Mouse (Mus musculus): Measurements from ENCODE around the gene Pxt1. TPM values are rescaled to one million over a fixed set of nuclear protein-coding genes. Genes with fewer than 3 reads are reported as not detected.
"Not testable (repeated sequence)": the region's sequence is repeated elsewhere in the genome, so short reads cannot be mapped to it uniquely, and the experiment has no call there.

Pxt1 gene
- not detected for total RNA-seq (2018; cell fraction: chromatin; rRNA removed)
- under 1 TPM in 3 of 26 experiments, not detected in 23; 0.09 to 0.43 (median 0.21) TPM for total RNA-seq (2018; cell fraction: cytosol; rRNA removed)
- not detected for total RNA-seq (2018; cell fraction: nucleus; rRNA removed)
- polyA plus RNA-seq (2018) = 0.27 TPM in 1 of 3 replicates, not detected in the others

GRCm38 (mm10) chr17:28943740-28944139, at the start of gene Pxt1:
Gene Pxt1, minus strand, starts transcription at chr17:28943840.
- H3K79me2 ChIP-seq (ENCODE audit: inconsistent target) = no peaks in the 10 kb centered on the region
- no peaks in the 10 kb centered on the region for H3K36me3 ChIP-seq (ENCODE audit: inconsistent target)
- H3K27ac ChIP-seq = no peak within 1 kb of the TSS
- H3K4me3 ChIP-seq (ENCODE audit: inconsistent target) = no peak within 1 kb of the TSS
- WGBS (ENCODE audit: missing documents) = 91% methylated on average over 7 of the region's 7 CpGs

- not testable (repeated sequence) for H3K4me3 ChIP-seq (ENCODE audit: inconsistent target); H3K27ac ChIP-seq
- Histone ChIP-seq H3K36me3 (ENCODE audit: inconsistent target) (peaks cover 72% of the 10 kb centered on the region), H3K79me2 (ENCODE audit: inconsistent target) (peaks cover 53% of the 10 kb centered on the region)
- WGBS (ENCODE audit: missing documents) = no CpG with 5 or more reads among the region's 1 CpGs
Measured at GRCm38 (mm10) chr17:28993004-28993403, 49.4 kb upstream of the Pxt1 start.

- Histone ChIP-seq H3K27ac (no peak overlapping the region), H3K79me2 (ENCODE audit: inconsistent target) (peaks cover 44% of the 10 kb centered on the region), H3K36me3 (ENCODE audit: inconsistent target) (peaks cover 72% of the 10 kb centered on the region), H3K4me3 (ENCODE audit: inconsistent target) (no peak overlapping the region)
- 94% methylated on average over 6 of the region's 7 CpGs for WGBS (ENCODE audit: missing documents)
Measured at GRCm38 (mm10) chr17:28992105-28992504, 48.5 kb upstream of the Pxt1 start.

- Histone ChIP-seq H3K79me2 (ENCODE audit: inconsistent target) (peaks cover 36% of the 10 kb centered on the region), H3K4me3 (ENCODE audit: inconsistent target) (no peak overlapping the region), H3K27ac (no peak overlapping the region), H3K36me3 (ENCODE audit: inconsistent target) (peaks cover 73% of the 10 kb centered on the region)
- 89% methylated on average over 9 of the region's 9 CpGs for WGBS (ENCODE audit: missing documents)
Measured at GRCm38 (mm10) chr17:28991286-28991685, 47.6 kb upstream of the Pxt1 start.

GRCm38 (mm10) chr17:28990060-28990459, 46.4 kb upstream of the Pxt1 start:
- Histone ChIP-seq H3K27ac (no peak overlapping the region), H3K79me2 (ENCODE audit: inconsistent target) (peaks cover 23% of the 10 kb centered on the region), H3K36me3 (ENCODE audit: inconsistent target) (peaks cover 71% of the 10 kb centered on the region), H3K4me3 (ENCODE audit: inconsistent target) (no peak overlapping the region)
- WGBS (ENCODE audit: missing documents) = 94% methylated on average over 4 of the region's 4 CpGs

- WGBS (ENCODE audit: missing documents) = 100% methylated on average over 3 of the region's 3 CpGs
- no peak overlapping the region for H3K4me3 ChIP-seq (ENCODE audit: inconsistent target)
- peaks cover 13% of the 10 kb centered on the region for H3K79me2 ChIP-seq (ENCODE audit: inconsistent target)
- H3K27ac ChIP-seq = no peak overlapping the region
- H3K36me3 ChIP-seq (ENCODE audit: inconsistent target) = peaks cover 76% of the 10 kb centered on the region
Measured at GRCm38 (mm10) chr17:28988996-28989395, 45.4 kb upstream of the Pxt1 start.

GRCm38 (mm10) chr17:28988291-28988690, 44.7 kb upstream of the Pxt1 start:
- 94% methylated on average over 4 of the region's 4 CpGs for WGBS (ENCODE audit: missing documents)
- Histone ChIP-seq H3K79me2 (ENCODE audit: inconsistent target) (peaks cover 6% of the 10 kb centered on the region; the same call in 1 of the 2 replicates), H3K36me3 (ENCODE audit: inconsistent target) (peaks cover 83% of the 10 kb centered on the region), H3K4me3 (ENCODE audit: inconsistent target) (no peak overlapping the region), H3K27ac (no peak overlapping the region)

- Histone ChIP-seq H3K79me2 (ENCODE audit: inconsistent target) (no peaks in the 10 kb centered on the region; the same call in 1 of the 2 replicates), H3K27ac (no peak overlapping the region), H3K4me3 (ENCODE audit: inconsistent target) (no peak overlapping the region), H3K36me3 (ENCODE audit: inconsistent target) (peaks cover 88% of the 10 kb centered on the region)
- 64% methylated on average over 4 of the region's 4 CpGs for WGBS (ENCODE audit: missing documents)
Measured at GRCm38 (mm10) chr17:28987713-28988112, 44.1 kb upstream of the Pxt1 start.

- H3K36me3 ChIP-seq (ENCODE audit: inconsistent target) = peaks cover 92% of the 10 kb centered on the region
- no peak overlapping the region for H3K27ac ChIP-seq
- H3K79me2 ChIP-seq (ENCODE audit: inconsistent target) = no peaks in the 10 kb centered on the region
- no peak overlapping the region for H3K4me3 ChIP-seq (ENCODE audit: inconsistent target)
Measured at GRCm38 (mm10) chr17:28986833-28987232, 43.2 kb upstream of the Pxt1 start.

- Histone ChIP-seq H3K79me2 (ENCODE audit: inconsistent target) (no peaks in the 10 kb centered on the region), H3K36me3 (ENCODE audit: inconsistent target) (peaks cover 85% of the 10 kb centered on the region), H3K4me3 (ENCODE audit: inconsistent target) (no peak overlapping the region), H3K27ac (no peak overlapping the region)
- 100% methylated on average over 1 of the region's 1 CpGs for WGBS (ENCODE audit: missing documents)
Measured at GRCm38 (mm10) chr17:28984724-28985420, 41.2 kb upstream of the Pxt1 start.

GRCm38 (mm10) chr17:28982591-28982990, 39.0 kb upstream of the Pxt1 start:
- H3K4me3 ChIP-seq (ENCODE audit: inconsistent target) = no peak overlapping the region
- H3K27ac ChIP-seq = no peak overlapping the region
- H3K79me2 ChIP-seq (ENCODE audit: inconsistent target) = no peaks in the 10 kb centered on the region
- H3K36me3 ChIP-seq (ENCODE audit: inconsistent target) = peaks cover 85% of the 10 kb centered on the region
- WGBS (ENCODE audit: missing documents) = 82% methylated on average over 4 of the region's 4 CpGs

GRCm38 (mm10) chr17:28981081-28981480, 37.4 kb upstream of the Pxt1 start:
- Histone ChIP-seq H3K4me3 (ENCODE audit: inconsistent target) (no peak overlapping the region), H3K79me2 (ENCODE audit: inconsistent target) (no peaks in the 10 kb centered on the region), H3K27ac (no peak overlapping the region), H3K36me3 (ENCODE audit: inconsistent target) (peaks cover 81% of the 10 kb centered on the region)
- 100% methylated on average over 2 of the region's 4 CpGs for WGBS (ENCODE audit: missing documents)

- Histone ChIP-seq H3K27ac (no peak overlapping the region), H3K4me3 (ENCODE audit: inconsistent target) (no peak overlapping the region), H3K79me2 (ENCODE audit: inconsistent target) (no peaks in the 10 kb centered on the region), H3K36me3 (ENCODE audit: inconsistent target) (peaks cover 86% of the 10 kb centered on the region)
- WGBS (ENCODE audit: missing documents) = 91% methylated on average over 4 of the region's 4 CpGs
Measured at GRCm38 (mm10) chr17:28979091-28979490, 35.5 kb upstream of the Pxt1 start.

GRCm38 (mm10) chr17:28970122-28970521, 26.5 kb upstream of the Pxt1 start:
- H3K79me2 ChIP-seq (ENCODE audit: inconsistent target) = peaks cover 3% of the 10 kb centered on the region; the same call in 1 of the 2 replicates
- no peak overlapping the region for H3K27ac ChIP-seq
- no peak overlapping the region for H3K4me3 ChIP-seq (ENCODE audit: inconsistent target)
- peaks cover 76% of the 10 kb centered on the region for H3K36me3 ChIP-seq (ENCODE audit: inconsistent target)

GRCm38 (mm10) chr17:28967021-28967610, 23.5 kb upstream of the Pxt1 start:
- Histone ChIP-seq H3K36me3 (ENCODE audit: inconsistent target) (peaks cover 78% of the 10 kb centered on the region), H3K4me3 (ENCODE audit: inconsistent target) (no peak overlapping the region), H3K27ac (no peak overlapping the region), H3K79me2 (ENCODE audit: inconsistent target) (peaks cover 12% of the 10 kb centered on the region)
- 8% methylated on average over 11 of the region's 11 CpGs for WGBS (ENCODE audit: missing documents)

Data from macrophage (primary cell).